Mouse (Mus musculus): ENCODE measurements at regions not wholly inside any gene's neighbourhood (a gene's known extent, or its start where the extent isn't known, plus 50 kb on each side); places are given as distances from the start of the nearest gene placed in this dataset.

- no peak overlapping the region for H3K27ac ChIP-seq (replicated peaks; ENCODE audit: insufficient read depth, low read depth, low read length)
- H3K4me3 ChIP-seq (ENCODE audit: insufficient read depth, low read depth, low read length): no peak overlapping the region
- H3K36me3 ChIP-seq (ENCODE audit: control insufficient read depth, insufficient read depth, low read length): no peaks in the 10 kb centered on the region
- no peaks in the 10 kb centered on the region for H3K79me2 ChIP-seq (ENCODE audit: control insufficient read depth, insufficient read depth, low read length)
- no peak for DNase-seq (ENCODE audit: extremely low read depth, low read depth, low spot score)
- H3K27me3 ChIP-seq (ENCODE audit: control insufficient read depth, insufficient read depth, low read length): no peaks in the 10 kb centered on the region
- no peak overlapping the region for H3K9ac ChIP-seq (ENCODE audit: low read depth, low read length)
- WGBS: 72% methylated on average over 5 of the region's 5 CpGs
- H3K4me1 ChIP-seq (ENCODE audit: control insufficient read depth, insufficient read depth, low read length): no peaks in the 10 kb centered on the region
- TF ChIP-seq POLR2A (IDR thresholded peaks at IDR 0.05; ENCODE audit: extremely low read depth, insufficient read depth, low read length) (no peak), CTCF (IDR thresholded peaks at IDR 0.05; ENCODE audit: low read depth, low read length) (no peak)
These were observed 326.2 kb upstream of the Tnp1 start for GRCm38 (mm10) chr1:73341911-73342310.

- 53% methylated on average over 2 of the region's 2 CpGs for WGBS
- Histone ChIP-seq H3K27ac (replicated peaks; ENCODE audit: insufficient read depth, low read depth, low read length) (no peak overlapping the region), H3K4me3 (ENCODE audit: insufficient read depth, low read depth, low read length) (no peak overlapping the region), H3K36me3 (ENCODE audit: control insufficient read depth, insufficient read depth, low read length) (no peaks in the 10 kb centered on the region), H3K27me3 (ENCODE audit: control insufficient read depth, insufficient read depth, low read length) (no peaks in the 10 kb centered on the region), H3K9ac (ENCODE audit: low read depth, low read length) (no peak overlapping the region), H3K4me1 (ENCODE audit: control insufficient read depth, insufficient read depth, low read length) (no peaks in the 10 kb centered on the region), H3K79me2 (ENCODE audit: control insufficient read depth, insufficient read depth, low read length) (no peaks in the 10 kb centered on the region)
- no peak for TF ChIP-seq CTCF (IDR thresholded peaks at IDR 0.05; ENCODE audit: low read depth, low read length)
- TF ChIP-seq POLR2A (IDR thresholded peaks at IDR 0.05; ENCODE audit: extremely low read depth, insufficient read depth, low read length): no peak
- no peak for DNase-seq (ENCODE audit: extremely low read depth, low read depth, low spot score)
These were observed 321.7 kb upstream of the Tnp1 start for GRCm38 (mm10) chr1:73337401-73337800.

GRCm38 (mm10) chr1:73309556-73309955 is 293.8 kb upstream of the Tnp1 start:
- WGBS: 68% methylated on average over 4 of the region's 4 CpGs
- TF ChIP-seq POLR2A (IDR thresholded peaks at IDR 0.05; ENCODE audit: extremely low read depth, insufficient read depth, low read length) (no peak), CTCF (IDR thresholded peaks at IDR 0.05; ENCODE audit: low read depth, low read length) (no peak)
- H3K4me3 ChIP-seq (ENCODE audit: insufficient read depth, low read depth, low read length): no peak overlapping the region
- H3K4me1 ChIP-seq (ENCODE audit: control insufficient read depth, insufficient read depth, low read length): no peaks in the 10 kb centered on the region
- no peaks in the 10 kb centered on the region for H3K36me3 ChIP-seq (ENCODE audit: control insufficient read depth, insufficient read depth, low read length)
- no peaks in the 10 kb centered on the region for H3K79me2 ChIP-seq (ENCODE audit: control insufficient read depth, insufficient read depth, low read length)
- no peak overlapping the region for H3K27ac ChIP-seq (replicated peaks; ENCODE audit: insufficient read depth, low read depth, low read length)
- no peaks in the 10 kb centered on the region for H3K27me3 ChIP-seq (ENCODE audit: control insufficient read depth, insufficient read depth, low read length)
- no peak for DNase-seq (ENCODE audit: extremely low read depth, low read depth, low spot score)
- H3K9ac ChIP-seq (ENCODE audit: low read depth, low read length): no peak overlapping the region

GRCm38 (mm10) chr1:73308420-73308819 is 292.7 kb upstream of the Tnp1 start:
- no peak overlapping the region for H3K4me3 ChIP-seq (ENCODE audit: insufficient read depth, low read depth, low read length)
- no peaks in the 10 kb centered on the region for H3K27me3 ChIP-seq (ENCODE audit: control insufficient read depth, insufficient read depth, low read length)
- H3K36me3 ChIP-seq (ENCODE audit: control insufficient read depth, insufficient read depth, low read length): no peaks in the 10 kb centered on the region
- WGBS: 95% methylated on average over 4 of the region's 4 CpGs
- H3K9ac ChIP-seq (ENCODE audit: low read depth, low read length): no peak overlapping the region
- no peak for DNase-seq (ENCODE audit: extremely low read depth, low read depth, low spot score)
- H3K79me2 ChIP-seq (ENCODE audit: control insufficient read depth, insufficient read depth, low read length): no peaks in the 10 kb centered on the region
- TF ChIP-seq POLR2A (IDR thresholded peaks at IDR 0.05; ENCODE audit: extremely low read depth, insufficient read depth, low read length) (no peak), CTCF (IDR thresholded peaks at IDR 0.05; ENCODE audit: low read depth, low read length) (no peak)
- no peak overlapping the region for H3K27ac ChIP-seq (replicated peaks; ENCODE audit: insufficient read depth, low read depth, low read length)
- H3K4me1 ChIP-seq (ENCODE audit: control insufficient read depth, insufficient read depth, low read length): no peaks in the 10 kb centered on the region

- H3K79me2 ChIP-seq (ENCODE audit: control insufficient read depth, insufficient read depth, low read length): no peaks in the 10 kb centered on the region
- 50% methylated on average over 3 of the region's 3 CpGs for WGBS
- no peak for TF ChIP-seq CTCF (IDR thresholded peaks at IDR 0.05; ENCODE audit: low read depth, low read length)
- no peak for TF ChIP-seq POLR2A (IDR thresholded peaks at IDR 0.05; ENCODE audit: extremely low read depth, insufficient read depth, low read length)
- DNase-seq (ENCODE audit: extremely low read depth, low read depth, low spot score): no peak
- no peaks in the 10 kb centered on the region for H3K27me3 ChIP-seq (ENCODE audit: control insufficient read depth, insufficient read depth, low read length)
- H3K4me3 ChIP-seq (ENCODE audit: insufficient read depth, low read depth, low read length): no peak overlapping the region
- H3K36me3 ChIP-seq (ENCODE audit: control insufficient read depth, insufficient read depth, low read length): no peaks in the 10 kb centered on the region
- H3K27ac ChIP-seq (replicated peaks; ENCODE audit: insufficient read depth, low read depth, low read length): no peak overlapping the region
- no peak overlapping the region for H3K9ac ChIP-seq (ENCODE audit: low read depth, low read length)
- no peaks in the 10 kb centered on the region for H3K4me1 ChIP-seq (ENCODE audit: control insufficient read depth, insufficient read depth, low read length)
These were observed 291.5 kb upstream of the Tnp1 start for GRCm38 (mm10) chr1:73307194-73307593.

GRCm38 (mm10) chr1:73299978-73300688 is 284.4 kb upstream of the Tnp1 start:
- H3K27me3 ChIP-seq (ENCODE audit: control insufficient read depth, insufficient read depth, low read length): no peaks in the 10 kb centered on the region
- H3K9ac ChIP-seq (ENCODE audit: low read depth, low read length): no peak overlapping the region
- no peak overlapping the region for H3K4me3 ChIP-seq (ENCODE audit: insufficient read depth, low read depth, low read length)
- H3K4me1 ChIP-seq (ENCODE audit: control insufficient read depth, insufficient read depth, low read length): peaks cover 6% of the 10 kb centered on the region; the same call in 1 of the 2 replicates
- no peak for TF ChIP-seq POLR2A (IDR thresholded peaks at IDR 0.05; ENCODE audit: extremely low read depth, insufficient read depth, low read length)
- TF ChIP-seq CTCF (IDR thresholded peaks at IDR 0.05; ENCODE audit: low read depth, low read length): no peak
- 19% methylated on average over 4 of the region's 4 CpGs for WGBS
- H3K27ac ChIP-seq (replicated peaks; ENCODE audit: insufficient read depth, low read depth, low read length): no peak overlapping the region
- DNase-seq (ENCODE audit: extremely low read depth, low read depth, low spot score): peak; percentile 85
- H3K79me2 ChIP-seq (ENCODE audit: control insufficient read depth, insufficient read depth, low read length): no peaks in the 10 kb centered on the region
- H3K36me3 ChIP-seq (ENCODE audit: control insufficient read depth, insufficient read depth, low read length): no peaks in the 10 kb centered on the region

All from liver, adult 2 months (tissue).